Mouse (Mus musculus): ENCODE measurements around the gene Rcbtb2. TPM values are rescaled to one million over a fixed set of nuclear protein-coding genes. Genes with fewer than 3 reads are reported as not detected.

Gene Rcbtb2
- total and polyA plus RNA-seq, 3 experiments, result 34.1 to 49.0 (median 36.9) TPM

DNA sequence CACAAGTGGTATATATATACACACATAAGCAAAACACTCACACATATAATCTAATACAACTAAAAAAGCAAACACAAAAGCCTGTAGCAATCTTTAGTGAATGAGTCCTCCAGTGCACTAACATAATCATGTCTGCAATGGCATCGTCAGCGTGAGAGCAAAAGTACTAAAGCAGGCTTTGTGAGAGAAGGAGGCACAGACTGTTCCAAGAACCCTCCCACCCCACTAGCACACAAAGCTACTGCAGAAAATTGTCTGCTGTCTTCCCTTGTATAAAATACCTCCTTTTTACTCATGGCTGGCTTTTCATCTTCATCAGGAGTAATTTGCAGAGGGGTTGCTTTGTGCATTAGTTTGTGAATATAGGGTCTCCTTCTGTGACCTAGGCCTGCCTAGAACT, 129.4 kb downstream of the Rcbtb2 start:
- in situ Hi-C loops (cut with MboI; ENCODE audit: low pct_ligation_motif_present, low pct_unique_long_range_greater_than_20kb, low sequenced_read_pairs), result no loop called here
- TF ChIP-seq ETS1 (conservative IDR thresholded peaks at IDR 0.05; ENCODE audit: low read depth, low read length) (no peak), BHLHE40 (IDR thresholded peaks at IDR 0.05; ENCODE audit: low read depth, low read length) (no peak), ZNF384 (IDR thresholded peaks at IDR 0.05; ENCODE audit: low read depth, low read length) (no peak), KAT2A (IDR thresholded peaks at IDR 0.05; ENCODE audit: insufficient replicate concordance, low read length) (no peak), ZMIZ1 (IDR thresholded peaks at IDR 0.05; ENCODE audit: low read depth, low read length) (no peak), PAX5 (IDR thresholded peaks at IDR 0.05; ENCODE audit: low read length) (no peak), POLR2AphosphoS2 (IDR thresholded peaks at IDR 0.05; ENCODE audit: low read depth, low read length) (no peak), MXI1 (IDR thresholded peaks at IDR 0.05; ENCODE audit: low read depth, low read length) (no peak), NELFE (IDR thresholded peaks at IDR 0.05; ENCODE audit: low read depth, low read length) (no peak), UBTF (IDR thresholded peaks at IDR 0.05; ENCODE audit: low read depth, low read length) (no peak), MAX (IDR thresholded peaks at IDR 0.05; ENCODE audit: low read length) (no peak), TBP (conservative IDR thresholded peaks at IDR 0.05; ENCODE audit: low read depth, low read length) (no peak), SIN3A (IDR thresholded peaks at IDR 0.05; ENCODE audit: low read length) (no peak), CHD1 (IDR thresholded peaks at IDR 0.05; ENCODE audit: low read depth, low read length) (no peak), CHD2 (IDR thresholded peaks at IDR 0.05; ENCODE audit: low read length) (no peak), MAFK (IDR thresholded peaks at IDR 0.05; ENCODE audit: insufficient replicate concordance, low read length) (no peak), ELF1 (IDR thresholded peaks at IDR 0.05; ENCODE audit: low read depth, low read length) (no peak), MEF2A (IDR thresholded peaks at IDR 0.05; ENCODE audit: borderline replicate concordance, low read depth, low read length) (no peak), RCOR1 (conservative IDR thresholded peaks at IDR 0.05; ENCODE audit: low read depth, low read length) (no peak), JUN (IDR thresholded peaks at IDR 0.05; ENCODE audit: insufficient read depth, low read depth, low read length) (no peak)
- H3K4me3 ChIP-seq (replicated peaks in 1 of 3; ENCODE audit: low read depth in 2 of 3, low read length in 2 of 3, poor library complexity in 1 of 3), result no peak overlapping the region
- no peak overlapping the region for H3K27ac ChIP-seq (ENCODE audit: insufficient read depth, low read depth)
- peaks cover 0 to 7% of the 10 kb centered on the region in 2 experiments; a peak in 2 of 4 replicates for H3K4me1 ChIP-seq (ENCODE audit: control insufficient read depth in 1 of 2, insufficient read depth in 2 of 2)
- H3K4me2 ChIP-seq (ENCODE audit: insufficient read depth, low read depth, poor library complexity, severe bottlenecking), result no peak overlapping the region
- no peaks in the 10 kb centered on the region for H3K9me3 ChIP-seq (replicated peaks; ENCODE audit: low read length)
- dilution Hi-C loops (cut with MboI; ENCODE audit: extremely low pct_ligation_motif_present, extremely low pct_unique_long_range_greater_than_20kb, low sequenced_read_pairs), result no loop called here
- no peaks in the 10 kb centered on the region for H3K27me3 ChIP-seq (replicated peaks)
- H3K9ac ChIP-seq (ENCODE audit: insufficient read depth, low read depth), result no peak overlapping the region
- H3K36me3 ChIP-seq (replicated peaks in 1 of 2; ENCODE audit: control insufficient read depth in 1 of 2, insufficient read depth in 1 of 2, low read length in 1 of 2), result peaks cover 3 to 7% of the 10 kb centered on the region in 2 experiments
- DNase-seq (ENCODE audit: extremely low read depth), result no peak
- no peaks in the 10 kb centered on the region for H3K79me2 ChIP-seq (replicated peaks; ENCODE audit: control insufficient read depth, extremely low read depth, insufficient read depth, poor library complexity, severe bottlenecking)

- Histone ChIP-seq H3K27me3 (replicated peaks) (no peaks in the 10 kb centered on the region), H3K36me3 (replicated peaks in 1 of 2; ENCODE audit: control insufficient read depth in 1 of 2, insufficient read depth in 1 of 2, low read length in 1 of 2) (peaks cover 3 to 7% of the 10 kb centered on the region in 2 experiments), H3K27ac (ENCODE audit: insufficient read depth, low read depth) (no peak overlapping the region), H3K9me3 (replicated peaks; ENCODE audit: low read length) (no peaks in the 10 kb centered on the region), H3K4me3 (replicated peaks in 1 of 3; ENCODE audit: low read depth in 2 of 3, low read length in 2 of 3, poor library complexity in 1 of 3) (no peak overlapping the region), H3K4me2 (ENCODE audit: insufficient read depth, low read depth, poor library complexity, severe bottlenecking) (no peak overlapping the region), H3K9ac (ENCODE audit: insufficient read depth, low read depth) (no peak overlapping the region), H3K4me1 (ENCODE audit: control insufficient read depth in 1 of 2, insufficient read depth in 2 of 2) (peaks cover 0 to 7% of the 10 kb centered on the region in 2 experiments; a peak in 2 of 4 replicates), H3K79me2 (replicated peaks; ENCODE audit: control insufficient read depth, extremely low read depth, insufficient read depth, poor library complexity, severe bottlenecking) (no peaks in the 10 kb centered on the region)
- no peak for DNase-seq (ENCODE audit: extremely low read depth)
- TF ChIP-seq POLR2AphosphoS2 (IDR thresholded peaks at IDR 0.05; ENCODE audit: low read depth, low read length) (no peak), USF1 (IDR thresholded peaks at IDR 0.05; ENCODE audit: low read depth, low read length) (no peak), MXI1 (IDR thresholded peaks at IDR 0.05; ENCODE audit: low read depth, low read length) (no peak), ZMIZ1 (IDR thresholded peaks at IDR 0.05; ENCODE audit: low read depth, low read length) (no peak), NRF1 (IDR thresholded peaks at IDR 0.05; ENCODE audit: low read depth, low read length) (no peak), MEF2A (IDR thresholded peaks at IDR 0.05; ENCODE audit: borderline replicate concordance, low read depth, low read length) (no peak), CHD1 (IDR thresholded peaks at IDR 0.05; ENCODE audit: low read depth, low read length) (no peak), CHD2 (IDR thresholded peaks at IDR 0.05; ENCODE audit: low read length) (no peak), USF2 (conservative IDR thresholded peaks at IDR 0.05; ENCODE audit: low read depth, low read length) (no peak), GABPA (IDR thresholded peaks at IDR 0.05; ENCODE audit: insufficient replicate concordance, low read depth, low read length) (no peak), SMC3 (IDR thresholded peaks at IDR 0.05; ENCODE audit: low read depth, low read length) (no peak), ZKSCAN1 (IDR thresholded peaks at IDR 0.05; ENCODE audit: borderline replicate concordance, low read depth, low read length) (no peak), PAX5 (IDR thresholded peaks at IDR 0.05; ENCODE audit: low read length) (no peak)
- in situ Hi-C loops (cut with MboI; ENCODE audit: low pct_ligation_motif_present, low pct_unique_long_range_greater_than_20kb, low sequenced_read_pairs) (no loop called here), dilution Hi-C loops (cut with MboI; ENCODE audit: extremely low pct_ligation_motif_present, extremely low pct_unique_long_range_greater_than_20kb, low sequenced_read_pairs) (no loop called here)
These were observed 130.8 kb downstream of the Rcbtb2 start for GRCm38 (mm10) chr14:73253453-73254251.

Data from CH12.LX (cell line).